ENCODE assay signal across 9 mouse cellular contexts in genomic region chr15:93575884-93576283, GRCm38 (mm10). TPM values are rescaled to one million over a fixed set of nuclear protein-coding genes. Genes with fewer than 3 reads are reported as not detected.
DNase-seq lines count a peak whose midpoint lies in the region; ATAC-seq and TF ChIP-seq lines count a peak whose summit lies in the region.
"Had no signal": no experiment of that assay in that cellular context is flagged by ENCODE, and none has a peak within 500 bp of the region (broad histone marks: within the 10 kb centered on the region; RNA-seq: fewer than 3 reads in every experiment).

No protein-coding gene starts in this region.

- peak; percentile 34; the same call in 1 of the 2 replicates for TF ChIP-seq EP300 in lung, postnatal 0 days (IDR thresholded peaks at IDR 0.05)

- no peaks in the 10 kb centered on the region for H3K4me1 ChIP-seq in heart, embryonic 11.5 days (ENCODE audit: control insufficient read depth, insufficient read depth, low read length)
- no peaks in the 10 kb centered on the region for H3K4me1 ChIP-seq in forebrain, embryonic 13.5 days
- no peaks in the 10 kb centered on the region; the same call in 1 of the 2 replicates for H3K4me1 ChIP-seq in hindbrain, embryonic 12.5 days
- no peaks in the 10 kb centered on the region for H3K4me1 ChIP-seq in lung, postnatal 0 days (ENCODE audit: insufficient read depth, low read depth, low read length)

- H3K27me3 ChIP-seq in heart, embryonic 11.5 days (ENCODE audit: control insufficient read depth, insufficient read depth, low read length), result no peaks in the 10 kb centered on the region
- no peaks in the 10 kb centered on the region for H3K27me3 ChIP-seq in forebrain, embryonic 13.5 days
- H3K27me3 ChIP-seq in hindbrain, embryonic 12.5 days, result no peaks in the 10 kb centered on the region
- H3K27me3 ChIP-seq in lung, postnatal 0 days (replicated peaks; ENCODE audit: insufficient read depth, low read length), result no peaks in the 10 kb centered on the region

- H3K4me2 ChIP-seq in heart, embryonic 11.5 days, result no peak overlapping the region
- no peak overlapping the region for H3K4me2 ChIP-seq in forebrain, embryonic 13.5 days
- H3K4me2 ChIP-seq in hindbrain, embryonic 12.5 days (replicated peaks), result no peak overlapping the region
- no peak overlapping the region for H3K4me2 ChIP-seq in lung, postnatal 0 days (replicated peaks; ENCODE audit: low read depth, low read length)

- 0 out of 2 replicates have a peak, but pooled peaks cover 6% of the 10 kb centered on the region for H3K36me3 ChIP-seq in heart, embryonic 11.5 days (ENCODE audit: control insufficient read depth, insufficient read depth, low read length)
- H3K36me3 ChIP-seq in forebrain, embryonic 13.5 days (ENCODE audit: poor library complexity, severe bottlenecking), result no peaks in the 10 kb centered on the region
- H3K36me3 ChIP-seq in hindbrain, embryonic 12.5 days, result no peaks in the 10 kb centered on the region
- H3K36me3 ChIP-seq in lung, postnatal 0 days (ENCODE audit: insufficient read depth, low read length), result no peaks in the 10 kb centered on the region
- H3K36me3 ChIP-seq: G1E had no signal

- no peaks in the 10 kb centered on the region; the same call in 1 of the 2 replicates for H3K9me3 ChIP-seq in heart, embryonic 11.5 days (replicated peaks; ENCODE audit: control insufficient read depth, low read length)
- 0 out of 2 replicates have a peak, but pooled peaks cover 5% of the 10 kb centered on the region for H3K9me3 ChIP-seq in forebrain, embryonic 13.5 days (replicated peaks)
- no peaks in the 10 kb centered on the region for H3K9me3 ChIP-seq in hindbrain, embryonic 12.5 days (replicated peaks)
- H3K9me3 ChIP-seq in lung, postnatal 0 days (ENCODE audit: low read length), result no peaks in the 10 kb centered on the region

- no peak overlapping the region for H3K9ac ChIP-seq in heart, embryonic 11.5 days (ENCODE audit: low read depth, low read length)
- no peak overlapping the region for H3K9ac ChIP-seq in forebrain, embryonic 13.5 days
- H3K9ac ChIP-seq in hindbrain, embryonic 12.5 days, result no peak overlapping the region
- H3K9ac ChIP-seq in lung, postnatal 0 days (replicated peaks; ENCODE audit: low read depth), result no peak overlapping the region

- no peak overlapping the region for H3K4me3 ChIP-seq in heart, embryonic 11.5 days (ENCODE audit: low read depth, low read length)
- H3K4me3 ChIP-seq in forebrain, embryonic 13.5 days, result no peak overlapping the region
- no peak overlapping the region for H3K4me3 ChIP-seq in hindbrain, embryonic 12.5 days
- H3K4me3 ChIP-seq in lung, postnatal 0 days (ENCODE audit: low read depth, low read length), result no peak overlapping the region

- DNase-seq in heart, adult 18-20 months, result peak; percentile 88 to 94
- DNase-seq in cerebellum, adult 11 months, result peak; percentile 60
- DNase-seq in layer of hippocampus, adult 8-10 months (ENCODE audit: low spot score in 2 of 2), result peak; percentile 53 to 76
- DNase-seq in lung, postnatal 0 days (ENCODE audit: low spot score), result peak; percentile 94
- peak; percentile 74 to 83 for DNase-seq in right cerebral cortex, adult 2 months (ENCODE audit: low spot score in 2 of 2)

- 15% methylated on average over 5 of the region's 5 CpGs for WGBS in heart, embryonic 11.5 days (ENCODE audit: insufficient replicate concordance)
- 6% methylated on average over 5 of the region's 5 CpGs for WGBS in forebrain, embryonic 13.5 days
- 14% methylated on average over 5 of the region's 5 CpGs for WGBS in hindbrain, embryonic 12.5 days
- 6% methylated on average over 5 of the region's 5 CpGs for WGBS in lung, postnatal 0 days

- peak; percentile 88 for TF ChIP-seq CTCF in lung, postnatal 0 days (IDR thresholded peaks at IDR 0.05)

- no peak for ATAC-seq in heart, embryonic 11.5 days (replicated peaks; ENCODE audit: insufficient number of reproducible peaks, low FRiP score, low TSS enrichment)
- peak; percentile 69 for ATAC-seq in forebrain, embryonic 13.5 days
- ATAC-seq in hindbrain, embryonic 12.5 days (ENCODE audit: low FRiP score), result peak; percentile 61; the same call in 1 of the 2 replicates
- peak; percentile 77 for ATAC-seq in lung, postnatal 0 days

- no peak overlapping the region for H3K27ac ChIP-seq in heart, embryonic 11.5 days (ENCODE audit: low read depth, low read length)
- no peak overlapping the region for H3K27ac ChIP-seq in forebrain, embryonic 13.5 days
- H3K27ac ChIP-seq in hindbrain, embryonic 12.5 days, result no peak overlapping the region
- no peak overlapping the region for H3K27ac ChIP-seq in lung, postnatal 0 days (ENCODE audit: low read length)

RNA-seq across cellular contexts. Expression of gene Prickle1, which starts 19.8 kb away (rescaled TPM):
- total RNA-seq in heart, adult 18-20 months (2021), result 1 to 10 TPM; 9.1 to 9.5 TPM
- 29.5 and 37.3 TPM in 2 replicates for polyA plus RNA-seq in heart, embryonic 11.5 days (2014; fragmentation: Nextera tagmentation; extraction: Ambion mirVana)
- polyA plus RNA-seq in forebrain, embryonic 13.5 days (2015; fragmentation: Nextera tagmentation; extraction: Ambion mirVana), result 5.6 and 6.9 TPM in 2 replicates
- polyA plus RNA-seq in hindbrain, embryonic 12.5 days (2016; fragmentation: Nextera tagmentation; extraction: Ambion mirVana), result 24.6 and 27.9 TPM in 2 replicates
- total RNA-seq in layer of hippocampus, adult 8-10 months (2022), result 10 to 100 TPM; 67.6 to 75.5 (median 72.2) TPM
- polyA plus RNA-seq in lung, postnatal 0 days (2015; fragmentation: Nextera tagmentation; extraction: Ambion mirVana), result 26.1 and 26.8 TPM in 2 replicates
- polyA plus RNA-seq: G1E had no signal
